Mouse (Mus musculus) lung, postnatal 0 days (tissue): ENCODE measurements at regions not wholly inside any gene's neighbourhood (a gene's known extent, or its start where the extent isn't known, plus 50 kb on each side); places are given as distances from the start of the nearest gene placed in this dataset.

Experiments
- ATAC-seq: fragments of 200-750 bp; cut with Nextera tagmentation; 2 replicates; pipeline ENCODE4 v1.8.0; 2017; ENCODE audit warnings: moderate library complexity
- DNase-seq: peaks from one replicate; pipeline ENCODE4 v3.0.0-alpha.2; 2016; ENCODE audit warnings: low spot score
- H3K27ac ChIP-seq: fragments of 300-500 bp; sonication (generic); 2 replicates; pipeline ENCODE4 v1.5.1; 2014; ENCODE audit warnings: antibody characterized with exemption, mild to moderate bottlenecking, low read length, mixed read lengths
- H3K27me3 ChIP-seq: fragments of 300-500 bp; sonication (generic); replicated peaks from 2 replicates; pipeline ENCODE4 v1.6.1; 2014; ENCODE audit warnings: low read length, mixed read lengths; ENCODE audit not compliant: insufficient read depth
- H3K36me3 ChIP-seq: fragments of 300-500 bp; sonication (generic); 2 replicates; pipeline ENCODE4 v1.6.1; 2014; ENCODE audit warnings: low read length, mixed read lengths; ENCODE audit not compliant: insufficient read depth
- H3K4me1 ChIP-seq: fragments of 300-500 bp; sonication (generic); 2 replicates; pipeline ENCODE4 v1.6.1; 2014; ENCODE audit warnings: antibody characterized with exemption, low read depth, low read length, mixed read lengths; ENCODE audit not compliant: insufficient read depth
- H3K4me2 ChIP-seq: fragments of 300-500 bp; sonication (generic); replicated peaks from 2 replicates; pipeline ENCODE4 v1.6.1; 2014; ENCODE audit warnings: low read depth, mild to moderate bottlenecking, low read length, moderate library complexity, mixed read lengths
- H3K4me3 ChIP-seq: fragments of 300-500 bp; sonication (generic); 2 replicates; pipeline ENCODE4 v1.5.1; 2014; ENCODE audit warnings: low read depth, low read length
- H3K9ac ChIP-seq: fragments of 300-500 bp; sonication (generic); replicated peaks from 2 replicates; pipeline ENCODE4 v1.6.1; 2014; ENCODE audit warnings: low read depth, mild to moderate bottlenecking
- H3K9me3 ChIP-seq: fragments of 300-500 bp; sonication (generic); 2 replicates; pipeline ENCODE4 v1.6.1; 2016; ENCODE audit warnings: low read length, mixed read lengths
- CTCF ChIP-seq: IDR thresholded peaks from 2 replicates; pipeline ENCODE4 v1.5.1; 2016; ENCODE audit warnings: antibody characterized with exemption, mild to moderate bottlenecking
- EP300 ChIP-seq: IDR thresholded peaks from 2 replicates; pipeline ENCODE4 v1.6.1; 2016; ENCODE audit warnings: antibody characterized with exemption, mild to moderate bottlenecking, control low read depth
- WGBS: fragments of 180-500 bp; shearing (Covaris S2); extraction: QIAGEN DNeasy Blood & Tissue Kit; methylation state at CpG from one replicate; pipeline ENCODE4 v1.1.7; 2014; 5-methylcytosine and 5-hydroxymethylcytosine counted together

- H3K27ac ChIP-seq: no peak overlapping the region
- DNase-seq: no peak
- no peak for ATAC-seq
- 68% methylated on average over 1 of the region's 1 CpGs for WGBS
- H3K36me3 ChIP-seq: no peaks in the 10 kb centered on the region
- H3K4me1 ChIP-seq: no peaks in the 10 kb centered on the region
- no peaks in the 10 kb centered on the region for H3K9me3 ChIP-seq
- no peak overlapping the region for H3K4me2 ChIP-seq
- no peaks in the 10 kb centered on the region for H3K27me3 ChIP-seq
- H3K4me3 ChIP-seq: no peak overlapping the region
- TF ChIP-seq CTCF (no peak), EP300 (no peak)
- H3K9ac ChIP-seq: no peak overlapping the region
Measured at GRCm38 (mm10) chr12:65674916-65675660, 449.8 kb downstream of the Wdr20rt start.

GRCm38 (mm10) chr12:65680335-65680734 is 455.0 kb downstream of the Wdr20rt start:
- WGBS: 44% methylated on average over 2 of the region's 2 CpGs
- DNase-seq: no peak
- H3K4me1 ChIP-seq: no peaks in the 10 kb centered on the region
- H3K27me3 ChIP-seq: no peaks in the 10 kb centered on the region
- H3K36me3 ChIP-seq: no peaks in the 10 kb centered on the region
- TF ChIP-seq CTCF (no peak), EP300 (no peak)
- H3K9ac ChIP-seq: no peak overlapping the region
- no peak for ATAC-seq
- no peak overlapping the region for H3K27ac ChIP-seq
- H3K9me3 ChIP-seq: no peaks in the 10 kb centered on the region
- no peak overlapping the region for H3K4me2 ChIP-seq
- no peak overlapping the region for H3K4me3 ChIP-seq

GRCm38 (mm10) chr12:65681826-65682225 is 456.5 kb downstream of the Wdr20rt start:
- Histone ChIP-seq H3K27ac (no peak overlapping the region), H3K36me3 (no peaks in the 10 kb centered on the region), H3K4me1 (no peaks in the 10 kb centered on the region), H3K9me3 (no peaks in the 10 kb centered on the region), H3K9ac (no peak overlapping the region), H3K27me3 (no peaks in the 10 kb centered on the region), H3K4me3 (no peak overlapping the region), H3K4me2 (no peak overlapping the region)
- DNase-seq: no peak
- TF ChIP-seq EP300: no peak
- no peak for TF ChIP-seq CTCF
- WGBS: 76% methylated on average over 6 of the region's 6 CpGs
- ATAC-seq: no peak

- no peak for ATAC-seq
- Histone ChIP-seq H3K4me3 (no peak overlapping the region), H3K36me3 (no peaks in the 10 kb centered on the region), H3K9me3 (no peaks in the 10 kb centered on the region), H3K9ac (no peak overlapping the region), H3K4me1 (no peaks in the 10 kb centered on the region), H3K27ac (no peak overlapping the region), H3K4me2 (no peak overlapping the region), H3K27me3 (no peaks in the 10 kb centered on the region)
- TF ChIP-seq CTCF (no peak), EP300 (no peak)
- WGBS: 42% methylated on average over 1 of the region's 1 CpGs
- no peak for DNase-seq
Measured at GRCm38 (mm10) chr12:65704985-65705384, 479.7 kb downstream of the Wdr20rt start.

- H3K9ac ChIP-seq: no peak overlapping the region
- H3K4me1 ChIP-seq: no peaks in the 10 kb centered on the region
- 72% methylated on average over 2 of the region's 2 CpGs for WGBS
- no peak for TF ChIP-seq EP300
- no peak for TF ChIP-seq CTCF
- no peak overlapping the region for H3K4me3 ChIP-seq
- H3K27ac ChIP-seq: no peak overlapping the region
- no peak overlapping the region for H3K4me2 ChIP-seq
- ATAC-seq (no peak), DNase-seq (no peak)
- no peaks in the 10 kb centered on the region for H3K9me3 ChIP-seq
- H3K36me3 ChIP-seq: no peaks in the 10 kb centered on the region
- H3K27me3 ChIP-seq: no peaks in the 10 kb centered on the region
Measured at GRCm38 (mm10) chr12:65712304-65712703, 487.0 kb downstream of the Wdr20rt start.
